Mouse (Mus musculus): Measurements from ENCODE around the gene Ifnk. TPM values are rescaled to one million over a fixed set of nuclear protein-coding genes. Genes with fewer than 3 reads are reported as not detected.

The Ifnk gene
- total and polyA plus RNA-seq, 3 experiments = not detected

GRCm38 (mm10) chr4:35125299-35125777, 26.5 kb upstream of the Ifnk start:
- 0 out of 2 replicates have a peak overlapping the region, but pooled peaks have one; percentile 46 for H3K27ac ChIP-seq (ENCODE audit: insufficient read depth, low read depth)
- H3K9ac ChIP-seq (ENCODE audit: insufficient read depth, low read depth) = peak overlapping the region; percentile 27
- no peak for DNase-seq (ENCODE audit: extremely low read depth)
- no peaks in the 10 kb centered on the region for H3K27me3 ChIP-seq (replicated peaks)
- peaks cover 33 to 94% of the 10 kb centered on the region in 2 experiments for H3K4me1 ChIP-seq (ENCODE audit: control insufficient read depth in 1 of 2, insufficient read depth in 2 of 2)
- TF ChIP-seq PAX5 (IDR thresholded peaks at IDR 0.05; ENCODE audit: low read length) = no peak
- no peak for TF ChIP-seq EP300 (IDR thresholded peaks at IDR 0.05; ENCODE audit: low read length)
- in situ Hi-C loops (cut with MboI; ENCODE audit: low pct_ligation_motif_present, low pct_unique_long_range_greater_than_20kb, low sequenced_read_pairs) = no loop called here
- no peak overlapping the region for H3K4me3 ChIP-seq (replicated peaks in 1 of 3; ENCODE audit: low read depth in 2 of 3, low read length in 2 of 3, poor library complexity in 1 of 3)
- dilution Hi-C loops (cut with MboI; ENCODE audit: extremely low pct_ligation_motif_present, extremely low pct_unique_long_range_greater_than_20kb, low sequenced_read_pairs) = no loop called here
- no peaks in the 10 kb centered on the region for H3K9me3 ChIP-seq (replicated peaks; ENCODE audit: low read length)
- peaks cover 43% of the 10 kb centered on the region for H3K79me2 ChIP-seq (replicated peaks; ENCODE audit: control insufficient read depth, extremely low read depth, insufficient read depth, poor library complexity, severe bottlenecking)
- peak overlapping the region; percentile 33; the same call in 1 of the 2 replicates for H3K4me2 ChIP-seq (ENCODE audit: insufficient read depth, low read depth, poor library complexity, severe bottlenecking)
- H3K36me3 ChIP-seq (replicated peaks in 1 of 2; ENCODE audit: control insufficient read depth in 1 of 2, insufficient read depth in 1 of 2, low read length in 1 of 2) = no peaks in the 10 kb centered on the region

GRCm38 (mm10) chr4:35126776-35127175, 25.1 kb upstream of the Ifnk start:
- Histone ChIP-seq H3K36me3 (replicated peaks in 1 of 2; ENCODE audit: control insufficient read depth in 1 of 2, insufficient read depth in 1 of 2, low read length in 1 of 2) (no peaks in the 10 kb centered on the region), H3K9me3 (replicated peaks; ENCODE audit: low read length) (no peaks in the 10 kb centered on the region), H3K9ac (ENCODE audit: insufficient read depth, low read depth) (peak overlapping the region; percentile 65), H3K27ac (ENCODE audit: insufficient read depth, low read depth) (peak overlapping the region; percentile 74), H3K4me3 (replicated peaks in 1 of 3; ENCODE audit: low read depth in 2 of 3, low read length in 2 of 3, poor library complexity in 1 of 3) (no peak overlapping the region), H3K4me2 (ENCODE audit: insufficient read depth, low read depth, poor library complexity, severe bottlenecking) (peak overlapping the region; percentile 74), H3K4me1 (ENCODE audit: control insufficient read depth in 1 of 2, insufficient read depth in 2 of 2) (peaks cover 36 to 94% of the 10 kb centered on the region in 2 experiments), H3K79me2 (replicated peaks; ENCODE audit: control insufficient read depth, extremely low read depth, insufficient read depth, poor library complexity, severe bottlenecking) (peaks cover 43% of the 10 kb centered on the region), H3K27me3 (replicated peaks) (no peaks in the 10 kb centered on the region)
- dilution Hi-C loops (cut with MboI; ENCODE audit: extremely low pct_ligation_motif_present, extremely low pct_unique_long_range_greater_than_20kb, low sequenced_read_pairs) (no loop called here), in situ Hi-C loops (cut with MboI; ENCODE audit: low pct_ligation_motif_present, low pct_unique_long_range_greater_than_20kb, low sequenced_read_pairs) (no loop called here)
- TF ChIP-seq TBP (conservative IDR thresholded peaks at IDR 0.05; ENCODE audit: low read depth, low read length) (peak; percentile 46; the same call in 1 of the 2 replicates), KAT2A (IDR thresholded peaks at IDR 0.05; ENCODE audit: insufficient replicate concordance, low read length) (0 out of 2 replicates have a peak, but pooled peaks have one; percentile 17), CHD1 (IDR thresholded peaks at IDR 0.05; ENCODE audit: low read depth, low read length) (0 out of 2 replicates have a peak, but pooled peaks have one; percentile 60), JUND (conservative IDR thresholded peaks at IDR 0.05; ENCODE audit: low read depth, low read length) (peak; percentile 57; the same call in 1 of the 2 replicates), BHLHE40 (IDR thresholded peaks at IDR 0.05; ENCODE audit: low read depth, low read length) (0 out of 2 replicates have a peak, but pooled peaks have one; percentile 25), GABPA (IDR thresholded peaks at IDR 0.05; ENCODE audit: insufficient replicate concordance, low read depth, low read length) (no peak), EP300 (IDR thresholded peaks at IDR 0.05; ENCODE audit: low read length) (peak; percentile 52; the same call in 1 of the 2 replicates), SIN3A (IDR thresholded peaks at IDR 0.05; ENCODE audit: low read length) (no peak), E2F4 (IDR thresholded peaks at IDR 0.05; ENCODE audit: insufficient replicate concordance, low read depth, low read length) (no peak), ETS1 (conservative IDR thresholded peaks at IDR 0.05; ENCODE audit: low read depth, low read length) (0 out of 2 replicates have a peak, but pooled peaks have one; percentile 29), PAX5 (IDR thresholded peaks at IDR 0.05; ENCODE audit: low read length) (no peak), NRF1 (IDR thresholded peaks at IDR 0.05; ENCODE audit: low read depth, low read length) (0 out of 2 replicates have a peak, but pooled peaks have one; percentile 19), MYC (IDR thresholded peaks at IDR 0.05; ENCODE audit: low read depth, low read length) (peak; percentile 50), RCOR1 (conservative IDR thresholded peaks at IDR 0.05; ENCODE audit: low read depth, low read length) (0 out of 2 replicates have a peak, but pooled peaks have one; percentile 40), TCF12 (IDR thresholded peaks at IDR 0.05; ENCODE audit: low read depth, low read length) (0 out of 2 replicates have a peak, but pooled peaks have one; percentile 17), MAX (IDR thresholded peaks at IDR 0.05; ENCODE audit: low read length) (peak; percentile 26; the same call in 1 of the 2 replicates), JUN (IDR thresholded peaks at IDR 0.05; ENCODE audit: insufficient read depth, low read depth, low read length) (0 out of 2 replicates have a peak, but pooled peaks have one; percentile 1), IRF4 (IDR thresholded peaks at IDR 0.05; ENCODE audit: low read depth, low read length) (peak; percentile 72), MAFK (IDR thresholded peaks at IDR 0.05; ENCODE audit: insufficient replicate concordance, low read length) (peak; percentile 68; the same call in 1 of the 2 replicates), ELF1 (IDR thresholded peaks at IDR 0.05; ENCODE audit: low read depth, low read length) (peak; percentile 48)
- DNase-seq (ENCODE audit: extremely low read depth) = no peak

Data from CH12.LX (cell line).